ENCODE assay signal across 8 mouse cellular contexts in the genomic region with DNA sequence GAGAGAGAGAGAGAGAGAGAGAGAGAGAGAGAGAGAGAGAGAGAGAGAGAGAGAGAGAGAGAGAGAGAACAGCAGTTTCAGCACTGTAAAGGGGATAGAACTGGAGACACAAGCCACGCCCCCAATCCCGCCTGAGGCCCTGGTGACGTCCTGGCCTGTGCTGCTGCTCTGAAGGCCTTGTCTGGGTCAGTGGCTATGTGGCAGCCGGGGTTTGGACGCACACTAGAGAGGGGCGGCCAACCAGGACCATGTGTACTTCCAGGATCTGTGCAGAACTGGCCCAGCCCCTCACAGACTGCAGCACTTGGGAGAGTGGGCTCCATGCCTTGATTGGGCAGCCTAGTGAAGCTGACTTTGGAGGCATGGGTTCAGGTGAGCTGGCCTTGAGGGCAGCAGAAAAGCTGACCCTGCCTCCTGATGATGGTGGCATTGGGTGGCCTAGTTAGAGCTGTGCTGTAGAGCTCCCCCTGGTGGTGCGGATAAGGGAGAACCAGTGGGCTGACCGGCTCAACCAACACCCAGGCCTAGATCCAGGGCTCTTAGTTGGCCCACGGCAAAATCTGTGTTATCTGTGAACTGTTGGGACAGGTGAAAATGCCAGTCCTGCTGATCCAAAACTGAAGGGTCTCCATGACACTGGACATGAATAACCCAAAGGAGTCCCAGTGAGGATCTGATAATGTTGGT.
DNase-seq lines count a peak whose midpoint lies in the region; ATAC-seq and TF ChIP-seq lines count a peak whose summit lies in the region.

No protein-coding gene starts in this region.

- 0 out of 4 replicates have a peak, but pooled peaks cover 0 to 2% of the 10 kb centered on the region in 2 experiments for H3K4me1 ChIP-seq in ES-E14 (ENCODE audit: control insufficient read depth in 2 of 2, insufficient read depth in 2 of 2, low read length in 2 of 2, poor library complexity in 1 of 2)
- 0 out of 2 replicates have a peak, but pooled peaks cover 4% of the 10 kb centered on the region for H3K4me1 ChIP-seq in heart, postnatal 0 days (ENCODE audit: control insufficient read depth, insufficient read depth)
- peaks cover 5% of the 10 kb centered on the region for H3K4me1 ChIP-seq in liver, adult 2 months (ENCODE audit: control insufficient read depth, insufficient read depth, low read length)

- H3K79me2 ChIP-seq in liver, adult 2 months (ENCODE audit: control insufficient read depth, insufficient read depth, low read length) = peaks cover 2% of the 10 kb centered on the region; the same call in 1 of the 2 replicates

- in situ Hi-C loops in ES-E14 (cut with MboI; ENCODE audit: low sequenced_read_pairs in 2 of 2, unreplicated experiment in 2 of 2) = no loop called here

- TF ChIP-seq POLR2A in liver, adult 2 months (IDR thresholded peaks at IDR 0.05; ENCODE audit: extremely low read depth, insufficient read depth, low read length) = no peak

- WGBS in heart, postnatal 0 days = 46% methylated on average over 9 of the region's 9 CpGs
- WGBS in liver, adult 2 months = 75% methylated on average over 9 of the region's 9 CpGs

- H3K4me3 ChIP-seq in layer of hippocampus, adult 2 months = no peak overlapping the region
- H3K4me3 ChIP-seq in ES-E14 (ENCODE audit: insufficient read depth in 1 of 2, low read depth in 1 of 2, low read length in 2 of 2, poor library complexity in 1 of 2, severe bottlenecking in 1 of 2) = no peak overlapping the region
- H3K4me3 ChIP-seq in heart, postnatal 0 days (ENCODE audit: low read depth, low read length) = no peak overlapping the region
- H3K4me3 ChIP-seq in liver, adult 2 months (ENCODE audit: insufficient read depth, low read depth, low read length) = no peak overlapping the region

- no peak for DNase-seq in layer of hippocampus, adult 2 months (ENCODE audit: low spot score in 2 of 2)
- no peak for DNase-seq in layer of hippocampus, postnatal 14 days (ENCODE audit: low spot score in 2 of 2)
- peak; percentile 53 for DNase-seq in ES-E14 (ENCODE audit: low read depth, low spot score)
- peak; percentile 55 to 56 for DNase-seq in cerebellum, postnatal 10 days
- DNase-seq in heart, postnatal 0 days (ENCODE audit: low spot score) = no peak
- no peak for DNase-seq in liver, adult 2 months (ENCODE audit: extremely low read depth, low read depth, low spot score)
- DNase-seq in natural killer cell, adult 2 months (ENCODE audit: low spot score in 2 of 2) = peak; percentile 24 to 45
- DNase-seq in layer of hippocampus, adult 9-10 months (ENCODE audit: low spot score) = no peak

- TF ChIP-seq CTCF in layer of hippocampus, adult 2 months (conservative IDR thresholded peaks at IDR 0.05) = peak; percentile 81
- peak; percentile 48 for TF ChIP-seq CTCF in heart, postnatal 0 days (IDR thresholded peaks at IDR 0.05; ENCODE audit: low read depth)
- TF ChIP-seq CTCF in liver, adult 2 months (IDR thresholded peaks at IDR 0.05; ENCODE audit: low read depth, low read length) = peak; percentile 78

- H3K9me3 ChIP-seq in ES-E14 (ENCODE audit: control insufficient read depth, insufficient read depth, low read depth, low read length) = no peaks in the 10 kb centered on the region
- H3K9me3 ChIP-seq in heart, postnatal 0 days (replicated peaks; ENCODE audit: control insufficient read depth, low read length) = no peaks in the 10 kb centered on the region

- no peaks in the 10 kb centered on the region for H3K36me3 ChIP-seq in ES-E14 (ENCODE audit: control insufficient read depth, insufficient read depth, low read length, poor library complexity, severe bottlenecking)
- 0 out of 2 replicates have a peak, but pooled peaks cover 8% of the 10 kb centered on the region for H3K36me3 ChIP-seq in heart, postnatal 0 days (replicated peaks; ENCODE audit: control insufficient read depth, insufficient read depth, low read length)
- H3K36me3 ChIP-seq in liver, adult 2 months (ENCODE audit: control insufficient read depth, insufficient read depth, low read length) = no peaks in the 10 kb centered on the region; the same call in 1 of the 2 replicates

- H3K9ac ChIP-seq in ES-E14 (ENCODE audit: insufficient read depth, low read depth, low read length, poor library complexity, severe bottlenecking) = no peak overlapping the region
- H3K9ac ChIP-seq in heart, postnatal 0 days (replicated peaks; ENCODE audit: low read depth, low read length) = no peak overlapping the region
- H3K9ac ChIP-seq in liver, adult 2 months (ENCODE audit: low read depth, low read length) = no peak overlapping the region

- ATAC-seq in heart, postnatal 0 days (ENCODE audit: insufficient read depth, low read depth) = no peak

- H3K4me2 ChIP-seq in heart, postnatal 0 days (ENCODE audit: low read depth, low read length) = no peak overlapping the region

- H3K27ac ChIP-seq in layer of hippocampus, adult 2 months = no peak overlapping the region
- no peak overlapping the region for H3K27ac ChIP-seq in ES-E14 (ENCODE audit: insufficient read depth, low read depth, low read length, poor library complexity, severe bottlenecking)
- no peak overlapping the region for H3K27ac ChIP-seq in heart, postnatal 0 days (ENCODE audit: low read depth)
- no peak overlapping the region for H3K27ac ChIP-seq in liver, adult 2 months (replicated peaks; ENCODE audit: insufficient read depth, low read depth, low read length)

- TF ChIP-seq EP300 in heart, postnatal 0 days (IDR thresholded peaks at IDR 0.05; ENCODE audit: low read depth) = no peak

- H3K27me3 ChIP-seq in heart, postnatal 0 days (ENCODE audit: control insufficient read depth, insufficient read depth, low read length) = no peaks in the 10 kb centered on the region
- H3K27me3 ChIP-seq in liver, adult 2 months (ENCODE audit: control insufficient read depth, insufficient read depth, low read length) = no peaks in the 10 kb centered on the region

TF ChIP-seq in ES-E14, 5 proteins besides CTCF, POLR2A, EP300 and RAD21:
- TF ChIP-seq ZC3H11A (IDR thresholded peaks at IDR 0.05; ENCODE audit: borderline replicate concordance, low read depth, low read length) = no peak

Comparison
In these comparisons a context has a peak if more than half of its experiments do, and no peak if none do; other contexts are left out.
1. DNase-seq: peak in ES-E14 (single experiment), cerebellum, postnatal 10 days (2 of 2) and natural killer cell, adult 2 months (2 of 2); none in layer of hippocampus, adult 2 months (0 of 2), layer of hippocampus, postnatal 14 days (0 of 2), heart, postnatal 0 days (single experiment), liver, adult 2 months (single experiment) and layer of hippocampus, adult 9-10 months (single experiment).
2. Peak in every context shown above with its lines, with median percentiles within 50 percentile points of each other: CTCF ChIP-seq.